Mouse (Mus musculus) megakaryocyte, embryonic 14.5 days (primary cell): Measurements from ENCODE around the gene Larp7.

Experiments used
- FLI1 ChIP-seq: IDR thresholded peaks from 2 replicates; pipeline ENCODE4 v1.6.1; 2012; ENCODE audit warnings: low read length, inconsistent platforms, mixed read lengths
- GATA1 ChIP-seq: IDR thresholded peaks from 3 replicates; pipeline ENCODE4 v1.6.1; 2012; ENCODE audit warnings: mixed read lengths, low read length, inconsistent platforms, borderline replicate concordance

- TF ChIP-seq GATA1, result no peak
- TF ChIP-seq FLI1, result no peak
Measured at GRCm38 (mm10) chr3:127521156-127521555, 32.0 kb downstream of the Larp7 start.
